Mouse (Mus musculus): ENCODE measurements around the gene Prdx5. TPM values are rescaled to one million over a fixed set of nuclear protein-coding genes. Genes with fewer than 3 reads are reported as not detected.

Prdx5 gene
- polyA plus RNA-seq, 1 experiment = 2,285 TPM

- Histone ChIP-seq H3K4me3 (ENCODE audit: insufficient read depth, low read depth, low read length) (no peak overlapping the region), H3K27ac (ENCODE audit: insufficient read depth, low read depth, low read length) (no peak overlapping the region), H3K27me3 (replicated peaks; ENCODE audit: control insufficient read depth, insufficient read depth, low read length) (no peaks in the 10 kb centered on the region), H3K4me1 (ENCODE audit: control insufficient read depth, insufficient read depth, low read length) (peaks cover 21% of the 10 kb centered on the region; the same call in 1 of the 2 replicates), H3K36me3 (ENCODE audit: control insufficient read depth, insufficient read depth, low read length) (no peaks in the 10 kb centered on the region)
- TF ChIP-seq POLR2A (IDR thresholded peaks at IDR 0.05; ENCODE audit: low read depth, low read length) (no peak), CTCF (conservative IDR thresholded peaks at IDR 0.05; ENCODE audit: insufficient read depth, insufficient read length, low read depth, low read length) (no peak)
- WGBS = 64% methylated on average over 4 of the region's 4 CpGs
- DNase-seq = peak; percentile 70
Measured at GRCm38 (mm10) chr19:6918321-6918720, 8.4 kb upstream of the Prdx5 start.

GRCm38 (mm10) chr19:6916496-6916895, 6.6 kb upstream of the Prdx5 start:
- TF ChIP-seq CTCF (conservative IDR thresholded peaks at IDR 0.05; ENCODE audit: insufficient read depth, insufficient read length, low read depth, low read length) = no peak
- TF ChIP-seq POLR2A (IDR thresholded peaks at IDR 0.05; ENCODE audit: low read depth, low read length) = no peak
- Histone ChIP-seq H3K27me3 (replicated peaks; ENCODE audit: control insufficient read depth, insufficient read depth, low read length) (no peaks in the 10 kb centered on the region), H3K4me1 (ENCODE audit: control insufficient read depth, insufficient read depth, low read length) (peaks cover 15% of the 10 kb centered on the region; the same call in 1 of the 2 replicates), H3K4me3 (ENCODE audit: insufficient read depth, low read depth, low read length) (no peak overlapping the region), H3K36me3 (ENCODE audit: control insufficient read depth, insufficient read depth, low read length) (peaks cover 2% of the 10 kb centered on the region; the same call in 1 of the 2 replicates), H3K27ac (ENCODE audit: insufficient read depth, low read depth, low read length) (no peak overlapping the region)
- 37% methylated on average over 4 of the region's 4 CpGs for WGBS
- DNase-seq = no peak

GRCm38 (mm10) chr19:6915276-6915675, 5.4 kb upstream of the Prdx5 start:
- TF ChIP-seq CTCF (conservative IDR thresholded peaks at IDR 0.05; ENCODE audit: insufficient read depth, insufficient read length, low read depth, low read length) (no peak), POLR2A (IDR thresholded peaks at IDR 0.05; ENCODE audit: low read depth, low read length) (no peak)
- no peak overlapping the region for H3K27ac ChIP-seq (ENCODE audit: insufficient read depth, low read depth, low read length)
- H3K4me3 ChIP-seq (ENCODE audit: insufficient read depth, low read depth, low read length) = no peak overlapping the region
- no peak for DNase-seq
- 79% methylated on average over 4 of the region's 4 CpGs for WGBS
- H3K4me1 ChIP-seq (ENCODE audit: control insufficient read depth, insufficient read depth, low read length) = peaks cover 15% of the 10 kb centered on the region; the same call in 1 of the 2 replicates
- H3K36me3 ChIP-seq (ENCODE audit: control insufficient read depth, insufficient read depth, low read length) = peaks cover 3% of the 10 kb centered on the region; the same call in 1 of the 2 replicates
- no peaks in the 10 kb centered on the region for H3K27me3 ChIP-seq (replicated peaks; ENCODE audit: control insufficient read depth, insufficient read depth, low read length)

- no peak for DNase-seq
- H3K27me3 ChIP-seq (replicated peaks; ENCODE audit: control insufficient read depth, insufficient read depth, low read length) = no peaks in the 10 kb centered on the region
- peaks cover 14% of the 10 kb centered on the region; the same call in 1 of the 2 replicates for H3K4me1 ChIP-seq (ENCODE audit: control insufficient read depth, insufficient read depth, low read length)
- 93% methylated on average over 9 of the region's 9 CpGs for WGBS
- TF ChIP-seq CTCF (conservative IDR thresholded peaks at IDR 0.05; ENCODE audit: insufficient read depth, insufficient read length, low read depth, low read length) = no peak
- TF ChIP-seq POLR2A (IDR thresholded peaks at IDR 0.05; ENCODE audit: low read depth, low read length) = no peak
- no peak overlapping the region for H3K4me3 ChIP-seq (ENCODE audit: insufficient read depth, low read depth, low read length)
- H3K27ac ChIP-seq (ENCODE audit: insufficient read depth, low read depth, low read length) = no peak overlapping the region
- peaks cover 3% of the 10 kb centered on the region; the same call in 1 of the 2 replicates for H3K36me3 ChIP-seq (ENCODE audit: control insufficient read depth, insufficient read depth, low read length)
Measured at GRCm38 (mm10) chr19:6914540-6914939, 4.6 kb upstream of the Prdx5 start.

GRCm38 (mm10) chr19:6913991-6914390, 4.1 kb upstream of the Prdx5 start:
- H3K27me3 ChIP-seq (replicated peaks; ENCODE audit: control insufficient read depth, insufficient read depth, low read length) = no peaks in the 10 kb centered on the region
- 69% methylated on average over 11 of the region's 11 CpGs for WGBS
- TF ChIP-seq CTCF (conservative IDR thresholded peaks at IDR 0.05; ENCODE audit: insufficient read depth, insufficient read length, low read depth, low read length) (no peak), POLR2A (IDR thresholded peaks at IDR 0.05; ENCODE audit: low read depth, low read length) (no peak)

GRCm38 (mm10) chr19:6913036-6913435, 3.1 kb upstream of the Prdx5 start:
- no peak overlapping the region for H3K4me3 ChIP-seq (ENCODE audit: insufficient read depth, low read depth, low read length)
- peaks cover 3% of the 10 kb centered on the region; the same call in 1 of the 2 replicates for H3K36me3 ChIP-seq (ENCODE audit: control insufficient read depth, insufficient read depth, low read length)
- TF ChIP-seq POLR2A (IDR thresholded peaks at IDR 0.05; ENCODE audit: low read depth, low read length) (no peak), CTCF (conservative IDR thresholded peaks at IDR 0.05; ENCODE audit: insufficient read depth, insufficient read length, low read depth, low read length) (no peak)
- DNase-seq = no peak
- H3K27me3 ChIP-seq (replicated peaks; ENCODE audit: control insufficient read depth, insufficient read depth, low read length) = no peaks in the 10 kb centered on the region
- H3K4me1 ChIP-seq (ENCODE audit: control insufficient read depth, insufficient read depth, low read length) = peaks cover 3% of the 10 kb centered on the region; the same call in 1 of the 2 replicates
- 77% methylated on average over 6 of the region's 6 CpGs for WGBS
- no peak overlapping the region for H3K27ac ChIP-seq (ENCODE audit: insufficient read depth, low read depth, low read length)

More at GRCm38 (mm10) chr19:6913991-6914390, 4.1 kb upstream of the Prdx5 start:
- Histone ChIP-seq H3K4me3 (ENCODE audit: insufficient read depth, low read depth, low read length) (no peak overlapping the region), H3K27ac (ENCODE audit: insufficient read depth, low read depth, low read length) (no peak overlapping the region), H3K36me3 (ENCODE audit: control insufficient read depth, insufficient read depth, low read length) (peaks cover 3% of the 10 kb centered on the region; the same call in 1 of the 2 replicates), H3K4me1 (ENCODE audit: control insufficient read depth, insufficient read depth, low read length) (peaks cover 8% of the 10 kb centered on the region; the same call in 1 of the 2 replicates)
- no peak for DNase-seq

- TF ChIP-seq CTCF (conservative IDR thresholded peaks at IDR 0.05; ENCODE audit: insufficient read depth, insufficient read length, low read depth, low read length) = no peak
- TF ChIP-seq POLR2A (IDR thresholded peaks at IDR 0.05; ENCODE audit: low read depth, low read length) = no peak
- H3K4me1 ChIP-seq (ENCODE audit: control insufficient read depth, insufficient read depth, low read length) = peaks cover 5% of the 10 kb centered on the region; the same call in 1 of the 2 replicates
- H3K36me3 ChIP-seq (ENCODE audit: control insufficient read depth, insufficient read depth, low read length) = peaks cover 3% of the 10 kb centered on the region
- H3K27me3 ChIP-seq (replicated peaks; ENCODE audit: control insufficient read depth, insufficient read depth, low read length) = no peaks in the 10 kb centered on the region
- DNase-seq = no peak
- no peak overlapping the region for H3K27ac ChIP-seq (ENCODE audit: insufficient read depth, low read depth, low read length)
- H3K4me3 ChIP-seq (ENCODE audit: insufficient read depth, low read depth, low read length) = no peak overlapping the region
- WGBS = 85% methylated on average over 15 of the region's 15 CpGs
Measured at GRCm38 (mm10) chr19:6912205-6912970, 2.5 kb upstream of the Prdx5 start.
